Mouse (Mus musculus) testis, adult 2 months (tissue): ENCODE results near the gene Fibin. TPM values are rescaled to one million over a fixed set of nuclear protein-coding genes. Genes with fewer than 3 reads are reported as not detected.

Experiments
- H3K27ac ChIP-seq: fragments of 200-500 bp; 2 replicates; pipeline ENCODE4 v1.5.1; 2012; ENCODE audit warnings: low read depth, low read length; ENCODE audit not compliant: control insufficient read depth, insufficient read depth
- H3K27me3 ChIP-seq: fragments of 200-500 bp; 2 replicates; pipeline ENCODE4 v1.6.1; 2012; ENCODE audit warnings: mild to moderate bottlenecking, low read length, moderate library complexity; ENCODE audit not compliant: control insufficient read depth, insufficient read depth
- H3K36me3 ChIP-seq: fragments of 200-500 bp; 2 replicates; pipeline ENCODE4 v1.6.1; 2012; ENCODE audit warnings: mild to moderate bottlenecking, low read length; ENCODE audit not compliant: control insufficient read depth, insufficient read depth
- H3K4me1 ChIP-seq: fragments of 200-500 bp; 2 replicates; pipeline ENCODE4 v1.6.1; 2012; ENCODE audit warnings: low read length; ENCODE audit not compliant: control insufficient read depth, insufficient read depth
- H3K4me3 ChIP-seq: fragments of 200-500 bp; 2 replicates; pipeline ENCODE4 v1.5.1; 2012; ENCODE audit warnings: low read depth, mild to moderate bottlenecking, low read length, moderate library complexity, mixed read lengths; ENCODE audit not compliant: control insufficient read depth
- CTCF ChIP-seq: fragments of 200-500 bp; IDR thresholded peaks from 2 replicates; pipeline ENCODE4 v1.5.1; 2012; ENCODE audit warnings: low read depth, mild to moderate bottlenecking, inconsistent platforms, low read length, moderate library complexity; ENCODE audit not compliant: control insufficient read depth, insufficient read depth, insufficient replicate concordance
- POLR2A ChIP-seq: fragments of 200-500 bp; IDR thresholded peaks from 2 replicates; pipeline ENCODE4 v1.6.1; 2012; ENCODE audit warnings: low read depth, mild to moderate bottlenecking, inconsistent platforms, low read length, moderate library complexity; ENCODE audit not compliant: control insufficient read depth
- polyA plus RNA-seq: library from polyadenylated mRNA; depleted of rRNA; stranded (reverse); fragments of >200 nt; gene quantifications from 2 replicates; pipeline ENCODE4 v1.2.3, GENCODE M21; 2012; rRNA removed

The Fibin gene
- 1.3 and 1.9 TPM in 2 replicates for polyA plus RNA-seq

- Histone ChIP-seq H3K27me3 (no peaks in the 10 kb centered on the region), H3K4me3 (peak within 1 kb of the TSS; percentile 67), H3K36me3 (no peaks in the 10 kb centered on the region), H3K4me1 (no peaks in the 10 kb centered on the region), H3K27ac (peak within 1 kb of the TSS; percentile 40)
- TF ChIP-seq POLR2A = no peak
- TF ChIP-seq CTCF = no peak
Measured at GRCm38 (mm10) chr2:110362432-110363283, at the start of gene Fibin. TSS of gene Fibin (minus strand) at chr2:110363183.

DNA sequence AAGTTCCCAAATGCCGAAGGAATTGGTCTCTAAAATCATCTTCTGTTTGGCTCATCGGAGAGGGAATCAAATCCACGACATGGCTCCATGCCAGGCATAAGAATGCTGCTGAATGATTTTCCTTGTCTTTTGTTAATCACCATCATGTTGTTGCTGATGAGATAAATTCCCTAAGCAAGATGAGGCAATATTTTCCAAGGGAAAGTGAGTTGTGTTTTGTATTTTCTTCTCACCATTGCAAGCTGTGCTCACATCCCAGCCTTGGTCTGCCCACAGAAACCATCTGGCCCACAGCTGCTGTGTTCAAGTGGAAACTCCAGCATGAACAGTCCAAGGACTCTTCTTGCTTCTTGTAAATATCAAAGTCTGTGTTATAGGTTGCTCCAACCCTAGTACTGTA, 48.4 kb upstream of the Fibin start:
- TF ChIP-seq POLR2A = no peak
- no peak for TF ChIP-seq CTCF
- Histone ChIP-seq H3K27ac (no peak overlapping the region), H3K36me3 (no peaks in the 10 kb centered on the region), H3K4me3 (no peak overlapping the region), H3K27me3 (no peaks in the 10 kb centered on the region), H3K4me1 (no peaks in the 10 kb centered on the region)

DNA sequence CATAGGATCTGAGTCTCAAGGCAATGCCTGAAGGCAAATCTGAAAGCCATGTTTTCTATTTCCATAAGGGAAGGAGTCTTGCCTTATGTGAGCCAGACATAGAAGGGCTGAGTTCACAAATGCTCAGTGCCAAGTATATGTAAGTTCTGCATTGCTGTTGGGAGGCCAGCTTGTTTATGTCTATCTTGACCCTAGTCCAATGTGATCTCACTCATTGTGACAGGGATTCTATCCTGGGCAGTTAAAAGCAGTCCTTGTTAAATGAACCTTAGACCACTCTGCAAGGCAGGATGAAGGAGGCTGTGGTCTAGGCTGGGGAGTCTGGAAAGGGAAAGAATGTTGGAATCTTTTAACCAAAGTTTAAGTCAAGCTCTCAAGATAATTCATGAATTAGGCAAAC, 45.8 kb upstream of the Fibin start:
- no peaks in the 10 kb centered on the region for H3K36me3 ChIP-seq
- no peak overlapping the region for H3K4me3 ChIP-seq
- no peak for TF ChIP-seq CTCF
- no peak for TF ChIP-seq POLR2A
- no peak overlapping the region for H3K27ac ChIP-seq
- no peaks in the 10 kb centered on the region for H3K27me3 ChIP-seq
- H3K4me1 ChIP-seq = no peaks in the 10 kb centered on the region

DNA sequence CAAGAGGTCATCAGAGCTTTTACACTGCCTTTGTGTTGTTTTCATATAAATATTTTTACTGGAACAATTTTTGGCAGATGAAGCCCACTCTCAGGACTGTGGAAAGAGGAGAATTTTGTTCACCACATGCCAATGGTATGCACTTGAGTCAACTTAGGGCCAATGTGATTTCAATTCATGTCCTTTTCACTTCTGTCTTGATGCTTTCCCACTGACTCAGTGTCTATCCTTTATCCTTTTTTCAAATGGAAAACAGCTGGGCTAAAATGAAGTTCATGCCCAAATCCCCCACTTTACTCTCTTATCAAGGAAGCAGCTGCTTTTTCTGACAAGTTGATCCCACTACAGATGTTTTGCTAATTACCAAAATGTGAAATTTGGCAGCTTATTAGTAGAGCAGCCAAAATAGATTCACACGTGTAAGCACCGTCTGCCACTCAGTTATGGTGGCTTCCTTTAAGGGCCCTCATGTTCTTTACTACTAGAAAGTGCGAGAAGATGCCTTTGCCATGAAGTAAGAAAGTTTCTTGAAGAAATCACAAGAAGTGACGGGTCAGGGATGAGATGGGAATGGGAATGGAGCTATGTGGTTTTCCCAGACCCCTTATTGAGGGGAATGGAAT, 29.8 kb upstream of the Fibin start:
- no peaks in the 10 kb centered on the region for H3K4me1 ChIP-seq
- no peak overlapping the region for H3K27ac ChIP-seq
- no peak overlapping the region for H3K4me3 ChIP-seq

GRCm38 (mm10) chr2:110390736-110391409, 27.9 kb upstream of the Fibin start:
- no peak for TF ChIP-seq POLR2A
- TF ChIP-seq CTCF = no peak
- H3K36me3 ChIP-seq = no peaks in the 10 kb centered on the region
- H3K27me3 ChIP-seq = no peaks in the 10 kb centered on the region
- H3K27ac ChIP-seq = no peak overlapping the region
- H3K4me1 ChIP-seq = no peaks in the 10 kb centered on the region
- H3K4me3 ChIP-seq = no peak overlapping the region

More for the DNA sequence above, 29.8 kb upstream of the Fibin start:
- Histone ChIP-seq H3K27me3 (no peaks in the 10 kb centered on the region), H3K36me3 (no peaks in the 10 kb centered on the region)
- TF ChIP-seq POLR2A (no peak), CTCF (no peak)

DNA sequence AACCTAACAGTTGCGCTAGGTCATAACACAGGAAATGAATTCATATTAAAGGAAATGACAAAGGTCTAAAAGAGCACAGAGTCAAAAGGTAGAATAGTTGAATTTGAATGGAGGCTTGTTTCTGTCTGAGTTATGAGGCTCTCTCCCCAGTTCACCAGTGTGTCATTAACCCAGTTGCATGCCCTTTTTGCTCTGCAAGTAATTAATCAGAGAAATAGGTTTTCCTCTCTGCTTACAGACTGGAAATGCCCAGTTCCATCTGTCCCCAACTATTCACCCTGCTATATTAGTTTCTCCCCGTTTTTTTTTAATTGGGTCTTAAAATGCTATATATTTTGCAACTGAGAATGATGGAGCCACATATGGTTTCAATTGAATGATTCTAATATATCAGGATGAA, 16.8 kb upstream of the Fibin start:
- TF ChIP-seq POLR2A (no peak), CTCF (no peak)
- H3K4me3 ChIP-seq = no peak overlapping the region
- H3K27me3 ChIP-seq = no peaks in the 10 kb centered on the region
- no peaks in the 10 kb centered on the region for H3K36me3 ChIP-seq
- H3K4me1 ChIP-seq = no peaks in the 10 kb centered on the region
- no peak overlapping the region for H3K27ac ChIP-seq

DNA sequence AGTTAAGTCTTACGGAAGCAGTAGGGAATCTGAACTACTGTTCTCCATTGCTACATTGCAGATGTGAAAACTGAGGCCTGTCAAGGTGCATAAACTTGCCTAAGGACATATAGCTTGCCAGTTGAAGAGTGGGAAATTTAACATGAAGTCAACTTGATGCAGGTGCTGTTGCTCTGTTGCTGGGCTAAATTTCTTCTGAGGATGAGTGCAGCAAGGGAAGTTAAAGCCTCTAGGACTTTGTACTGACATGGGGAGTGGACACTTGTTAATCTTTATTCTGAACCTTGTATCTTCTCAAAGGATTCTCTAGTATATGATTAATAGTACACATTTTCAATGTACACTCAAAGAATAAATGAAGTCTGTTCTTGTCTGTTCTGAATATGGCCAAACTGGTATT, 13.7 kb upstream of the Fibin start:
- Histone ChIP-seq H3K4me1 (no peaks in the 10 kb centered on the region), H3K4me3 (no peak overlapping the region), H3K27ac (no peak overlapping the region), H3K27me3 (no peaks in the 10 kb centered on the region), H3K36me3 (no peaks in the 10 kb centered on the region)
- TF ChIP-seq CTCF (no peak), POLR2A (no peak)
